Mouse (Mus musculus) limb, embryonic 14.5 days (tissue): ENCODE measurements around the gene 4931406P16Rik. TPM values are rescaled to one million over a fixed set of nuclear protein-coding genes. Genes with fewer than 3 reads are reported as not detected.

Experiments
- ATAC-seq: fragments of 200-750 bp; cut with Nextera tagmentation; 2 replicates; pipeline ENCODE4 v1.8.0; 2017; ENCODE audit warnings: low read depth, moderate number of reproducible peaks, moderate TSS enrichment; ENCODE audit not compliant: low FRiP score
- DNase-seq: peaks from one replicate; pipeline ENCODE4 v3.0.0-alpha.2; 2015; ENCODE audit warnings: low spot score
- H3K27ac ChIP-seq: fragments of 300-500 bp; sonication (generic); replicated peaks from 2 replicates; pipeline ENCODE4 v1.5.1; 2014; ENCODE audit warnings: low read depth, mild to moderate bottlenecking, low read length, moderate library complexity, mixed read lengths
- H3K27me3 ChIP-seq: fragments of 300-500 bp; sonication (generic); 2 replicates; pipeline ENCODE4 v1.6.1; 2014; ENCODE audit warnings: low read length, mixed read lengths; ENCODE audit not compliant: control insufficient read depth, insufficient read depth
- H3K36me3 ChIP-seq: fragments of 300-500 bp; sonication (generic); 2 replicates; pipeline ENCODE4 v1.6.1; 2014; ENCODE audit warnings: mild to moderate bottlenecking, low read length, moderate library complexity, mixed read lengths; ENCODE audit not compliant: control insufficient read depth, insufficient read depth
- H3K4me1 ChIP-seq: fragments of 300-500 bp; sonication (generic); 2 replicates; pipeline ENCODE4 v1.6.1; 2014; ENCODE audit warnings: antibody characterized with exemption, low read length, mixed read lengths; ENCODE audit not compliant: control insufficient read depth, insufficient read depth
- H3K4me2 ChIP-seq: fragments of 300-500 bp; sonication (generic); replicated peaks from 2 replicates; pipeline ENCODE4 v1.6.1; 2014; ENCODE audit warnings: low read depth, mild to moderate bottlenecking, low read length, moderate library complexity; ENCODE audit not compliant: severe bottlenecking
- H3K4me3 ChIP-seq: fragments of 300-500 bp; sonication (generic); replicated peaks from 2 replicates; pipeline ENCODE4 v1.5.1; 2014; ENCODE audit warnings: low read length
- H3K9ac ChIP-seq: fragments of 300-500 bp; sonication (generic); 2 replicates; pipeline ENCODE4 v1.6.1; 2014; ENCODE audit warnings: mild to moderate bottlenecking, low read depth, low read length, moderate library complexity; ENCODE audit not compliant: severe bottlenecking
- H3K9me3 ChIP-seq: fragments of 300-500 bp; sonication (generic); 2 replicates; pipeline ENCODE4 v1.6.1; 2016; ENCODE audit warnings: low read length; ENCODE audit not compliant: control insufficient read depth
- POLR2A ChIP-seq: fragments of 200-500 bp; IDR thresholded peaks from 2 replicates; pipeline ENCODE4 v1.8.0; 2012; ENCODE audit warnings: inconsistent platforms, mild to moderate bottlenecking, moderate library complexity, borderline replicate concordance; ENCODE audit not compliant: insufficient read depth, insufficient read length; ENCODE audit errors: extremely low read depth
- WGBS: fragments of 180-500 bp; shearing (Covaris S2); extraction: QIAGEN DNeasy Blood & Tissue Kit; methylation state at CpG from one replicate; pipeline ENCODE4 v1.1.7; 2014; 5-methylcytosine and 5-hydroxymethylcytosine counted together
- polyA plus RNA-seq, 2 experiments: library from polyadenylated mRNA; depleted of rRNA in 1 of 2; stranded (reverse) in 1 of 2; unstranded in 1 of 2; fragments of >200 nt; fragmentation: Nextera tagmentation in 1 of 2; extraction: Ambion mirVana in 1 of 2; gene quantifications; 2 replicates each; pipeline versions ENCODE4 v1.2.1 to v1.2.3; 2012 to 2014

4931406P16Rik gene
- polyA plus RNA-seq, 2 experiments, result 31.6 to 34.3 TPM

- Histone ChIP-seq H3K9me3 (no peaks in the 10 kb centered on the region), H3K27me3 (no peaks in the 10 kb centered on the region), H3K36me3 (peaks cover 91% of the 10 kb centered on the region), H3K4me3 (no peak overlapping the region), H3K9ac (no peak overlapping the region), H3K27ac (no peak overlapping the region), H3K4me1 (no peaks in the 10 kb centered on the region), H3K4me2 (no peak overlapping the region)
- TF ChIP-seq POLR2A, result no peak
- ATAC-seq, result no peak
- 97% methylated on average over 3 of the region's 3 CpGs for WGBS
- DNase-seq, result no peak
These were observed 33.7 kb upstream of the 4931406P16Rik start for GRCm38 (mm10) chr7:34347041-34347440.

GRCm38 (mm10) chr7:34346505-34346904 lies 33.2 kb upstream of the 4931406P16Rik start:
- no peak overlapping the region for H3K4me3 ChIP-seq
- no peaks in the 10 kb centered on the region for H3K9me3 ChIP-seq
- ATAC-seq, result no peak
- no peak overlapping the region for H3K27ac ChIP-seq
- no peak overlapping the region for H3K4me2 ChIP-seq
- no peak overlapping the region for H3K9ac ChIP-seq
- DNase-seq, result no peak
- TF ChIP-seq POLR2A, result no peak
- H3K27me3 ChIP-seq, result no peaks in the 10 kb centered on the region
- H3K36me3 ChIP-seq, result peaks cover 92% of the 10 kb centered on the region
- WGBS, result 92% methylated on average over 4 of the region's 4 CpGs
- no peaks in the 10 kb centered on the region for H3K4me1 ChIP-seq

DNA sequence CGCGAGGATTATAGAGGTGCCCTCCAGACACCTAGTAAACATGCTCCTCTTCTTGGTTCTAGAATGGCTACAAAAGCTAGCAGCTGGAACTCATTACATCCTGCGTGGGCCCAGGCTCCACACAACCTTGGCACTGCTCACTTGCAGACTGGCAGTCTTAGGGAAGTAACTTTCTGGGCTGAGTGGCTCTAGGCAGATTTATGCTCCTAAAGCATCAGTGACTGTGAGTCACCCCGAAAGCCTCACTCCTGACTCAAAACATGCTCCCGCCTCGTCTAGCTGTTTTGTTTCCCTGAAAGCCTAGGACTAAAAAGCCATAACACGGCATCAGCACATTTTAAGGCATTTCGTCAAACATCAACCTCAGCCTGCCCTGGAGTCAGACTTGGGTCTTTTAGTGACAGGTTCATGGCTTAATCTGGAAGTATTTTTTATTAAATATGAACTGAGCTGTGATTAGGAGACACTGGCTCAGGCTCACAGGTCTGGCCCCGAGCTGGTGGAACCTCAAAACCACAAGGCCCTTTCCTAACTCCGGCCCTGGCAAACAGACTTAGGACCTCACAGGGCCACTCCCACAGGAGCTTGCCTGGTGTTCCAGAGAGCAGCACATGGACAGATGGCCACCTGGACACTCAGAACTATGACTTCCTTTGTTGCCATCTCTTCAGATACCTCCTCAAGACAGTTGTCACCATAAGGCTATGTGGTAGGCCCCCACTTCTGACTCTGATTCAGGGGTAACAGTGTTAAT lies 28.9 kb upstream of the 4931406P16Rik start:
- Histone ChIP-seq H3K4me2 (no peak overlapping the region), H3K4me1 (0 out of 2 replicates have a peak, but pooled peaks cover 4% of the 10 kb centered on the region), H3K36me3 (peaks cover 67% of the 10 kb centered on the region), H3K9ac (no peak overlapping the region), H3K4me3 (no peak overlapping the region), H3K9me3 (no peaks in the 10 kb centered on the region), H3K27me3 (no peaks in the 10 kb centered on the region), H3K27ac (no peak overlapping the region)
- WGBS, result 62% methylated on average over 10 of the region's 10 CpGs
- ATAC-seq (no peak), DNase-seq (peak; percentile 11)
- TF ChIP-seq POLR2A, result no peak

- no peak for DNase-seq
- 84% methylated on average over 5 of the region's 5 CpGs for WGBS
- Histone ChIP-seq H3K4me1 (0 out of 2 replicates have a peak, but pooled peaks cover 4% of the 10 kb centered on the region), H3K27ac (no peak overlapping the region), H3K4me3 (no peak overlapping the region), H3K9ac (no peak overlapping the region), H3K27me3 (no peaks in the 10 kb centered on the region), H3K4me2 (no peak overlapping the region), H3K36me3 (peaks cover 56% of the 10 kb centered on the region), H3K9me3 (no peaks in the 10 kb centered on the region)
- ATAC-seq, result no peak
- TF ChIP-seq POLR2A, result no peak
These were observed 27.5 kb upstream of the 4931406P16Rik start for GRCm38 (mm10) chr7:34340841-34341240.

DNA sequence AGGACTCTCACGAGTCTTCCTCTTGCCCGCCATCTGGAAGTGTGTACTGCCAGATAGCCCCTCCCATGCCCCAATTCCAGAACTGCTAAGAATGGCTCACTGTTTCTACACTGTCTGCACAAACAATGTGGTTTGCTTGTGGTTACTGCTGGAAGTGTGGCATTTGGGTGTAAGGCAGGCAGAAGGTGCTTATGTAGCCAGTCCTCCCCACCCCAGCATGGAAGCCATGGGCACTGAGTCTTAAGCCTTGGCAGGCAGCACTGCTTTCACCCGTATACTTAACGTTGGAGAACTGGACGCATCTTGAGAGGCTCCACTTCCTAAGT lies 25.8 kb upstream of the 4931406P16Rik start:
- DNase-seq (no peak), ATAC-seq (peak; percentile 48)
- TF ChIP-seq POLR2A, result no peak
- Histone ChIP-seq H3K9ac (no peak overlapping the region), H3K36me3 (peaks cover 42% of the 10 kb centered on the region), H3K4me2 (no peak overlapping the region), H3K27me3 (no peaks in the 10 kb centered on the region), H3K27ac (peak overlapping the region; percentile 46; the same call in 1 of the 2 replicates), H3K9me3 (no peaks in the 10 kb centered on the region), H3K4me3 (no peak overlapping the region), H3K4me1 (0 out of 2 replicates have a peak, but pooled peaks cover 4% of the 10 kb centered on the region)
- 62% methylated on average over 5 of the region's 5 CpGs for WGBS
